Mouse (Mus musculus): ENCODE data around the gene Sipa1. TPM values are rescaled to one million over a fixed set of nuclear protein-coding genes. Genes with fewer than 3 reads are reported as not detected.
"Not testable (repeated sequence)": the region's sequence is repeated elsewhere in the genome, so short reads cannot be mapped to it uniquely, and the experiment has no call there.

Sipa1 gene
- polyA plus RNA-seq, 1 experiment from 2014 or later, result 20.1 TPM

DNA sequence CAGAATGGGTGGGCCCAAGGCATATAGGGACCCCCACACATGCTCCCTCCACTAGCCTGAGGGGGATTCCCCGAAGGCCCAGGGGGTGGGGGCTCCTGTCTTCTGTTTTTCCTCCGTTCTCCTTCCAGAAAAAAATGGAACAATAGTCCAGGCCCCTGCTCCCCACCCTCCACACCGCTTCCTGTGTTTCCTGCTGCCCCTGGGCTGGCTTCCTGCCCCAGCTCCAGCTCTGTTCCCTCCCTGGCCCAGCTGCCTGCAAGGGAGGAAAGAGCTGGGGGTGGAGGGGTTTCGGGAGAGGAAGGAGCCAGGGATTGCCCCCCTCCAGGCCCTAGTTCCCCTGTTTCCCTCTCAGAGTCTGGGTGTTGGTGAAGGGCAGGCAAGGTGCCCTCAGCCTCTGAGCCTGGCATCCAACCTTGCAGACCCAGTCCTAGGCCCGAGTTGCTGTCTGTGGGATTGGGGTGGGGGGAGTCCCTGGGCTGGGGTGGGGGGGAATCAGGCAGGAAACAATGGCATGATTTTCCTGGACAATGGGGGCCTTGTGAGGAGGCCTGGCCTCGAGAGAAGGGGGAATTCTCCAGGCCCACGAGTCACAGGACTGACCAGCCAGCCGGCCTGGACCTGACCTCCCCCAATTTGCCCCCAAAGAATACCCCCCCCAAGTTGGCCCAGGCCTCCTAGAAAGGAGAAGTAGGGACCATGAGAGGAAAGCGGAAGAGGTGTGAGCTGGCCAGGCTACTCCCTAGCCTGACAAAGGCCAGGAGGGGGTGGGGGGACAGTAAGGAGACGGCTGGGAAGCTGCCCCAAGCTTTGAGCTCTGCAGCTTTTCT lies 28.8 kb upstream of the Sipa1 start:
- H3K4me2 ChIP-seq, result peak overlapping the region; percentile 99
- whole genome bisulfite sequencing, result 71% methylated on average over 10 of the region's 10 CpGs
- H3K27me3 ChIP-seq, result no peaks in the 10 kb centered on the region
- H3K4me1 ChIP-seq (replicated peaks), result peaks cover 63% of the 10 kb centered on the region
- H3K4me3 ChIP-seq, result peak overlapping the region; percentile 83; the same call in 1 of the 2 replicates
- H3K9me3 ChIP-seq, result no peaks in the 10 kb centered on the region
- peaks cover 12% of the 10 kb centered on the region; the same call in 1 of the 2 replicates for H3K36me3 ChIP-seq
- peak overlapping the region; percentile 70 for H3K27ac ChIP-seq (replicated peaks)
- peak overlapping the region; percentile 62 for H3K9ac ChIP-seq
- no peak for ATAC-seq (ENCODE audit: low FRiP score, low read depth)

DNA sequence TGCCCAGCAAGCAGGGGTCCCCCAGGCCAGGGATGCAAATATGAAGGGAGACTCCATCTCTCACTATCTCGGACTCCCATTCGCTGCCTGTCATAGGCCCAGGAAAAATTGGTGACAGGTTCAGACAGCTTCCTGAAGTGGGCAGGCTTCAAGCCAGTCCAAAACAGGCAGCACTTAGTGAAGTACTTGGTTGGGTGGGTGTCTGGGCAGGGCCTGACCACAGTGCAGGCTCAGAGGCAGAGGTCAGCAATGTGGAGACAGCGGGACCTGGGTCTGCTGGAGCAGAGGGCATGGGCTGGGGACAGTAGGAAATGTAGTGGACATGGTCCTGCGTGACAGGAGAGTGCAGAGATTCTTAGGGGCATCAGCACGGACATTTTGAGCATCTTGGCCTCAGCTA lies 28.1 kb upstream of the Sipa1 start:
- Histone ChIP-seq H3K27ac (replicated peaks) (peak overlapping the region; percentile 70), H3K36me3 (peaks cover 12% of the 10 kb centered on the region; the same call in 1 of the 2 replicates), H3K4me2 (peak overlapping the region; percentile 99), H3K9ac (peak overlapping the region; percentile 62), H3K4me1 (replicated peaks) (peaks cover 66% of the 10 kb centered on the region), H3K4me3 (peak overlapping the region; percentile 83), H3K27me3 (no peaks in the 10 kb centered on the region), H3K9me3 (no peaks in the 10 kb centered on the region)
- WGBS, result 86% methylated on average over 5 of the region's 5 CpGs
- no peak for ATAC-seq (ENCODE audit: low FRiP score, low read depth)

GRCm38 (mm10) chr19:5690343-5690735 lies 26.8 kb upstream of the Sipa1 start:
- Histone ChIP-seq H3K4me2 (peak overlapping the region; percentile 99), H3K27me3 (no peaks in the 10 kb centered on the region), H3K4me3 (peak overlapping the region; percentile 83), H3K4me1 (replicated peaks) (peaks cover 59% of the 10 kb centered on the region), H3K27ac (replicated peaks) (peak overlapping the region; percentile 88; the same call in 1 of the 2 replicates), H3K9me3 (no peaks in the 10 kb centered on the region), H3K36me3 (peaks cover 24% of the 10 kb centered on the region), H3K9ac (peak overlapping the region; percentile 62)
- WGBS, result 76% methylated on average over 15 of the region's 15 CpGs
- no peak for ATAC-seq (ENCODE audit: low FRiP score, low read depth)

DNA sequence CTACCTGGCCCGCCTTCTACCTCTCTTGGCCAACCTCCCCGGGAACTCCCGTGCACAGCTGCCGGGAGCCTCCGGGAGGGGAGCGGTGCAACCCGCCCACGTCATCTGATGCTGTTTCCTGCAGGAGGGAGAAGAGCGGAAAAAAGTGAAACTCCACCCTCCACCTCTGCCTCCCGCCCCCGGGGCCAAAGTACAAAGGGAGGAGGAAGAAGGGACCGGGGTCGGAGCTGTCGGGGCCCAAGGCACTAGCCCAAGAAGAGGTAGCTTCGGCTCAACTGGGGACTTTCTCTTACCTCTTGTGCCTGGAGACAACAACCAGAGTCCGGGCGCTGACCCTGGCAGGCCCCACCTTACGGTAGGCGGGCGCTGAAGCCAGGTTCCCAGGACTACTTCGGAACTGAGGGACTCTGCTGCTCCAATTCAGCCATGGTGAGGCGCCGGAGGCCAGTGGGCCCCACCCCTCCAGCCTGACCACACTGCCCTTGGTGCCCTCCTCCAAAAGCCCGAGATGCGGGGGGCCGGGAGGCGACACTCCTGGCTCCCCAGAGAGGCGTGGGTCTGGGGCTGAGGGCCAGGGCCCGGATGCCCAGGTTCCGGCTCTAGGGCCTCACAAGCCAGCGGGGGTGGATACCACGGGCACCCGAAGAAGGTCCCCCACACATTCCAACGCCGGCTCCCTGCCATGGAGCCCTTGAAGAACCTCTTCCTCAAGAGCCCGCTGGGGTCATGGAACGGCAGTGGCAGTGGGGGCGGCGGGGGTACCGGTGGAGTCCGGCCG lies 26.2 kb upstream of the Sipa1 start:
- Histone ChIP-seq H3K4me3 (peak overlapping the region; percentile 83), H3K9ac (peak overlapping the region; percentile 62), H3K4me2 (peak overlapping the region; percentile 99), H3K27me3 (no peaks in the 10 kb centered on the region), H3K9me3 (no peaks in the 10 kb centered on the region), H3K27ac (replicated peaks) (peak overlapping the region; percentile 88), H3K4me1 (replicated peaks) (peaks cover 59% of the 10 kb centered on the region), H3K36me3 (peaks cover 30% of the 10 kb centered on the region)
- ATAC-seq (ENCODE audit: low FRiP score, low read depth), result no peak
- 12% methylated on average over 42 of the region's 42 CpGs for WGBS

GRCm38 (mm10) chr19:5689088-5689428 lies 25.6 kb upstream of the Sipa1 start:
- ATAC-seq (ENCODE audit: low FRiP score, low read depth), result no peak
- Histone ChIP-seq H3K36me3 (peaks cover 35% of the 10 kb centered on the region), H3K4me2 (peak overlapping the region; percentile 99), H3K9me3 (no peaks in the 10 kb centered on the region), H3K27me3 (no peaks in the 10 kb centered on the region), H3K4me1 (replicated peaks) (peaks cover 59% of the 10 kb centered on the region), H3K9ac (peak overlapping the region; percentile 62), H3K4me3 (peak overlapping the region; percentile 83), H3K27ac (replicated peaks) (peak overlapping the region; percentile 88)
- 2% methylated on average over 7 of the region's 7 CpGs for WGBS

DNA sequence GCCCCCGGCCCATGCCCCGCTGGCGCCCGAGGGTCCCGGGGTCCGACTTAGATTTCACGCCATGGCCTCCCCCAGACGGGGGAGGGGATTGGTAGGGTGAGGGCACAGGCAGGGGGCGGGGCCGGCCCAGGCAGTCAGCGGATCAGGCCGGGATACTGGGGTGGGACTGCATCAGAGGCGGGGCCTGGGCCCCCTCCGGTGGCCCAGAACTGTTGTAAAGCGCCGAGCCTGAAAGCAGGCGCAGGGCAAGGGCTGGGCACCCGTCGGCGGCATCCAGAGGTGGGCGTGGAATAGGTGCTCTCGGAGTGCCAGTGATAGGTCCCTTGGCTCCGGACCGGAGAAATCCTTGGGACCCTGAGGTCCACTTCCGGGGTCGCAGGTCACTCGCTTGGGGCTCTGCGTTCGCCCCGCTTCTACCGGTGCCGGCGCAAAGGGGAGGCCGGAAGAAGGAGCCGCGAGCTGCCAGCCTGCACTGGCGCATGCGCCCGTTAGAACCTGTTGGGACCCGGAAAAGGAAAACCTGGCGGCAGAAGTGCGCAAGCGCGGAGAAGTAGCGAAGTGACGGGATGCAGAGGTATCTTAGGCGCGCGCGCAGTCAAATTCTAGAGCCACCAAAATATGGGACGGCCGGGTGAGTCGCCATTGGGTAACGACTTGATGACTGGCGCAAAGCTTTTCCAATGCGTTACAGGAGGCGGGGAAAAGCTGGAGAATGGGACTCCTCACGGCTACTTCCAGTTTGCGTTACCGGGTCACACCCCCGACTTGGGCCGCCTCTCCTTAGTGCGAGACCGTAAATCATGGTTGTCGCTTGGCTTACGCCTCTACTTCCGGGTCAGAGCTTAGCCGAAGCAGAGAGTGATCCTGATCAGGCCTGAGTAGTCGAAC lies 24.9 kb upstream of the Sipa1 start, which contains the start of the genes Map3k11 and Pcnx3:
Map3k11 (plus strand) TSS at position 543 of the 888 bp plus-strand sequence.
Pcnx3 (minus strand) TSS at position 709 of the 888 bp plus-strand sequence.
- under 1% methylated on average over 69 of the region's 69 CpGs for WGBS
- ATAC-seq (ENCODE audit: low FRiP score, low read depth), result peak; percentile 96
- Histone ChIP-seq H3K4me1 (replicated peaks) (peaks cover 54% of the 10 kb centered on the region), H3K4me2 (peak within 1 kb of the TSS; percentile 99), H3K4me3 (peak within 1 kb of the TSS; percentile 83), H3K9ac (peak within 1 kb of the TSS; percentile 87), H3K27ac (replicated peaks) (peak within 1 kb of the TSS; percentile 88), H3K9me3 (no peaks in the 10 kb centered on the region), H3K27me3 (no peaks in the 10 kb centered on the region), H3K36me3 (peaks cover 33% of the 10 kb centered on the region)

DNA sequence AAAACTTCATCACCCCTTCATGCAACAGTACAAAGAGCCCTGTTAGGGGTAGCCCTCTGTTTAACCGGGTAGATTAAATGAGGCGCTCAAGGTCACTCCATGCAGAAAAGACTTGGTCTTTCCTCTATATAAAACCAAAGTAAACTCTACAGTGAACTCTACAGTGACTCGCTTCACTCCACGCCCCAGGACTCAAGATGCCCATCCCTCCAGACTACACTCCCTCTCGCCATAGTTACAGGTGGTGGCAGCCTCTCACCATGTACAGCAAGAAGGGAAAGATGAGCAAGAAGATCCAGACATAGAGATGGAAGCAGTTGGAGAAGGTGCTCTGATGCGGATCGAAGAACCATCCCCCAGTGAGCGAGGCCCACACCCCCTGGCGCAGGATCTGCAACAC lies 24.2 kb upstream of the Sipa1 start:
- Histone ChIP-seq H3K9me3 (no peaks in the 10 kb centered on the region), H3K4me3 (peak overlapping the region; percentile 83), H3K36me3 (peaks cover 37% of the 10 kb centered on the region), H3K27ac (replicated peaks) (peak overlapping the region; percentile 88), H3K9ac (peak overlapping the region; percentile 87), H3K4me1 (replicated peaks) (peaks cover 47% of the 10 kb centered on the region), H3K4me2 (peak overlapping the region; percentile 99), H3K27me3 (no peaks in the 10 kb centered on the region)
- no peak for ATAC-seq (ENCODE audit: low FRiP score, low read depth)
- 20% methylated on average over 9 of the region's 9 CpGs for whole genome bisulfite sequencing

GRCm38 (mm10) chr19:5686954-5687353 lies 23.4 kb upstream of the Sipa1 start:
- Histone ChIP-seq H3K36me3 (peaks cover 44% of the 10 kb centered on the region), H3K4me1 (replicated peaks) (peaks cover 39% of the 10 kb centered on the region), H3K4me2 (peak overlapping the region; percentile 99)
- H3K27me3 ChIP-seq; ATAC-seq (ENCODE audit: low FRiP score, low read depth); H3K4me3 ChIP-seq; H3K27ac ChIP-seq (replicated peaks); H3K9ac ChIP-seq; H3K9me3 ChIP-seq: not testable (repeated sequence)
- WGBS, result 98% methylated on average over 12 of the region's 12 CpGs

GRCm38 (mm10) chr19:5686437-5686836 lies 22.9 kb upstream of the Sipa1 start:
- Histone ChIP-seq H3K4me2 (no peak overlapping the region), H3K36me3 (peaks cover 45% of the 10 kb centered on the region)

DNA sequence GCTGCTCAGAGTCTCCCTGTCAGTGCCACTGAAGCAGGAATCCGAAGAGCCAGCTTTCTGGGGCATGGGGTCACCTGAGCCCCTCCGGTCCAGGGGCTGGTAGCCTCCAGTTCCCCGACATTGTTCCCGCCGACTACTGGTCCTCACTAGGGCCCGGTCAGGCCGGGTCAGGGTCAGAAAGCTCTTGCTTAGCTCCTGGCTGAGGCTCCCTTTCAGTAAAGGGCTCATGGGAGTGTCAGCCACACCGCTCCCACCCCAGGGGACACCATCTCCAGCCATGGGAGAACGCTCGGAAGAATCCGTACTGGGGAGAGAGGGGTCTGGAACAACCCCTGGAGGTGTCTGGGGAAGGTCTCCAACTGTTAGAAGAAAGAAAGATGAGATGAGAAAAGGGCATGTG lies 22.4 kb upstream of the Sipa1 start:
- no peak for ATAC-seq (ENCODE audit: low FRiP score, low read depth)

More at GRCm38 (mm10) chr19:5686437-5686836, 22.9 kb upstream of the Sipa1 start:
- Histone ChIP-seq H3K4me1 (replicated peaks) (peaks cover 34% of the 10 kb centered on the region), H3K27me3 (no peaks in the 10 kb centered on the region), H3K4me3 (no peak overlapping the region), H3K9ac (no peak overlapping the region), H3K27ac (replicated peaks) (no peak overlapping the region), H3K9me3 (no peaks in the 10 kb centered on the region)
- ATAC-seq (ENCODE audit: low FRiP score, low read depth), result no peak
- WGBS, result 93% methylated on average over 13 of the region's 13 CpGs

GRCm38 (mm10) chr19:5685431-5685830 lies 21.9 kb upstream of the Sipa1 start:
- H3K36me3 ChIP-seq, result peaks cover 55% of the 10 kb centered on the region
- H3K9me3 ChIP-seq, result no peaks in the 10 kb centered on the region
- 93% methylated on average over 19 of the region's 19 CpGs for WGBS

More for the DNA sequence above, 22.4 kb upstream of the Sipa1 start:
- H3K4me1 ChIP-seq (replicated peaks), result peaks cover 28% of the 10 kb centered on the region
- H3K4me2 ChIP-seq, result no peak overlapping the region
- no peaks in the 10 kb centered on the region for H3K9me3 ChIP-seq
- WGBS, result 97% methylated on average over 11 of the region's 11 CpGs
- no peak overlapping the region for H3K4me3 ChIP-seq
- no peak overlapping the region for H3K27ac ChIP-seq (replicated peaks)
- H3K27me3 ChIP-seq, result no peaks in the 10 kb centered on the region
- no peak overlapping the region for H3K9ac ChIP-seq
- H3K36me3 ChIP-seq, result peaks cover 51% of the 10 kb centered on the region

More at GRCm38 (mm10) chr19:5685431-5685830, 21.9 kb upstream of the Sipa1 start:
- Histone ChIP-seq H3K4me1 (replicated peaks) (peaks cover 24% of the 10 kb centered on the region), H3K4me2 (no peak overlapping the region), H3K27ac (replicated peaks) (no peak overlapping the region), H3K27me3 (no peaks in the 10 kb centered on the region), H3K9ac (no peak overlapping the region), H3K4me3 (no peak overlapping the region)
- ATAC-seq (ENCODE audit: low FRiP score, low read depth), result no peak
